Mouse (Mus musculus) heart, embryonic 11.5 days (tissue): Measurements from ENCODE around the gene Akap1. TPM values are rescaled to one million over a fixed set of nuclear protein-coding genes. Genes with fewer than 3 reads are reported as not detected.
A peak's percentile ranks its signal among the peaks of the same experiment; 100 is the strongest.

ENCODE experiments used
- ATAC-seq: fragments of 200-750 bp; cut with Nextera tagmentation; replicated peaks from 2 replicates; pipeline ENCODE4 v1.8.0; 2017; ENCODE audit warnings: moderate library complexity; ENCODE audit not compliant: insufficient number of reproducible peaks, low FRiP score, low TSS enrichment
- H3K27ac ChIP-seq: fragments of 300-500 bp; sonication (generic); 2 replicates; pipeline ENCODE4 v1.5.1; 2014; ENCODE audit warnings: mild to moderate bottlenecking, low read depth, low read length
- H3K27me3 ChIP-seq: fragments of 300-500 bp; sonication (generic); 2 replicates; pipeline ENCODE4 v1.6.1; 2014; ENCODE audit warnings: mild to moderate bottlenecking, low read length, mixed read lengths; ENCODE audit not compliant: control insufficient read depth, insufficient read depth
- H3K36me3 ChIP-seq: fragments of 300-500 bp; sonication (generic); 2 replicates; pipeline ENCODE4 v1.6.1; 2014; ENCODE audit warnings: mild to moderate bottlenecking, low read length, moderate library complexity, mixed read lengths; ENCODE audit not compliant: control insufficient read depth, insufficient read depth
- H3K4me1 ChIP-seq: fragments of 300-500 bp; sonication (generic); 2 replicates; pipeline ENCODE4 v1.6.1; 2014; ENCODE audit warnings: low read length; ENCODE audit not compliant: control insufficient read depth, insufficient read depth
- H3K4me2 ChIP-seq: fragments of 300-500 bp; sonication (generic); 2 replicates; pipeline ENCODE4 v1.6.1; 2014; ENCODE audit warnings: mild to moderate bottlenecking, moderate library complexity
- H3K4me3 ChIP-seq: fragments of 300-500 bp; sonication (generic); 2 replicates; pipeline ENCODE4 v1.5.1; 2014; ENCODE audit warnings: low read depth, low read length
- H3K9ac ChIP-seq: fragments of 300-500 bp; sonication (generic); 2 replicates; pipeline ENCODE4 v1.6.1; 2014; ENCODE audit warnings: mild to moderate bottlenecking, low read depth, low read length, moderate library complexity
- H3K9me3 ChIP-seq: fragments of 300-500 bp; sonication (generic); replicated peaks from 2 replicates; pipeline ENCODE4 v1.6.1; 2016; ENCODE audit warnings: low read length; ENCODE audit not compliant: control insufficient read depth
- WGBS: fragments of 180-500 bp; shearing (Covaris S2); extraction: QIAGEN DNeasy Blood & Tissue Kit; methylation state at CpG from one replicate; pipeline ENCODE4 v1.1.7; 2014; ENCODE audit not compliant: insufficient replicate concordance; 5-methylcytosine and 5-hydroxymethylcytosine counted together
- polyA plus RNA-seq: library from polyadenylated mRNA; unstranded; fragments of >200 nt; fragmentation: Nextera tagmentation; extraction: Ambion mirVana; gene quantifications from 2 replicates; pipeline ENCODE4 v1.2.1, GENCODE M21; 2014

Gene Akap1
- polyA plus RNA-seq, 1 experiment from 2014 or later, result 24.7 TPM

DNA sequence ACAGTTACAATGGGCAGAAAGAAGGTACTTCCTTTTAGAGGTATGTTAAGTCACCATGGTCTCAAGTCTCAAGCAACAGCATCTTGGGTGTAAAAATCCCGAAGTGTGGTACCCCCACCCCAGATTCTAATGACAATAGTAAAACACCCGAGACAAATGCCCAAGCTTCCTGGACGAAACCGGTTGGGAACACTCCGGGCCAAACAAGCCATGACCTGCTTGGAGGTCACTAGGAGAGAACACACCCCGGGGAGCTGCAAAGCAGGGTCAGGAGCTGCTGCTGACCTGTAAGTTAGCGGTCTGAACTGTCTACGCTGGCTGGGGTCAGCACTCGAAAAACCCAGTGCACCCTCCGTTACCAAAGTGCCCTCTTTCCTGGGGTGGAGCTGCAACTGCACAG lies 21.1 kb downstream of the Akap1 start:
- Histone ChIP-seq H3K9me3 (no peaks in the 10 kb centered on the region), H3K9ac (no peak overlapping the region), H3K36me3 (peaks cover 5% of the 10 kb centered on the region), H3K4me2 (no peak overlapping the region), H3K4me3 (no peak overlapping the region), H3K27me3 (no peaks in the 10 kb centered on the region), H3K27ac (no peak overlapping the region), H3K4me1 (peaks cover 30% of the 10 kb centered on the region)
- 86% methylated on average over 10 of the region's 10 CpGs for WGBS
- ATAC-seq, result no peak

DNA sequence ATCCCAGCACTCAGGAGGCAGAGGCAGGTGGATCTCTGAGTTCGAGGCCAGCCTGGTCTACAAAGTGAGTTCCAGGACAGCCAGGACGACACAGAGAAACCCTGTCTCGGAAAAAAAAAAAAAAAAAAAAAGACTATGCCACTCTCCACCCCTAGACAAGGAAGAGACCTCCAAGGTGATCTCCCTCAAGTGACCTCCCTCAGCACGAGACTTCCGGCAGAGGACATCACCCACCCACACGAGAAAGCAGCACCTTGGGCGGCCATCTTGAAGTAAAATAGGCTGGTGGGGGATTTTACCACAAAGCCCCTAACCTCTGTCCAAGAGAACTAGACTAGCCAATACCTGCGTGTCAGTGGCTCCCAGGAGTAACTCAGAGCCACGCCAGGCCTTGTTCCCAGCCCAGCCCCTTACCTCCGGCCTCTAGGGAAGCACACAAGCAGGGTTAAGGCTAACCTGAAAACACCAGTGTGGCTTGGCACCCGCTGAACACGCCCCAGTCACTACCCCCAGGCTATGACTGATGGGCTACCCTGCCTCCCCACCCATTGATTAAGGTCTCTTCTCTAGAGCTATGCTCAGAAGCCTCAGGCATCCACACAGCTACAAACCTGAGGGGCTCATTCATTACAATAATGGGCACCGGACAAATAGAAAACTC lies 21.9 kb downstream of the Akap1 start:
- H3K27me3 ChIP-seq, result no peaks in the 10 kb centered on the region
- no peak overlapping the region for H3K4me3 ChIP-seq
- ATAC-seq, result no peak
- 90% methylated on average over 13 of the region's 13 CpGs for WGBS
- H3K36me3 ChIP-seq, result peaks cover 11% of the 10 kb centered on the region
- H3K27ac ChIP-seq, result no peak overlapping the region
- H3K4me2 ChIP-seq, result no peak overlapping the region
- peaks cover 26% of the 10 kb centered on the region for H3K4me1 ChIP-seq
- H3K9me3 ChIP-seq, result no peaks in the 10 kb centered on the region
- no peak overlapping the region for H3K9ac ChIP-seq

DNA sequence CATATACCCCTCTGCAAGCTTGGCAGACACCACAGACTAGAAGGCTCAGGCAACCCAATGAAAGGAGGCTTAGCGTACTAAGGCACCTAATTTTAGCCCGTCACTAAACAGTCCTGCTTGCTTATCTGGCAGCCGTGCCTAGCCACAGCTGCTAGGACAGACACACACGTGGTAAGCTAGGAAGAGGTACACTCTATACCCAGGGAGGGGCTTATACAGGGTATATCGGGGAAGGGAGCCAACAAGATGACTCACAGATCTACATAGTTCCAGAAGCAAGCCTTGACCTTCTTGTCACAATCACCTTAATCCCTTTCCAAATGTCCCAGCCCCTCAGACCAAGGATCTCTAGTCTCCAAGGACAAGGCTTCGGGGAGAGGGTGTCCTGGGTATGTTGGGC lies 23.0 kb downstream of the Akap1 start:
- Histone ChIP-seq H3K4me3 (no peak overlapping the region), H3K4me1 (peaks cover 26% of the 10 kb centered on the region)
- ATAC-seq, result peak; percentile 29

DNA sequence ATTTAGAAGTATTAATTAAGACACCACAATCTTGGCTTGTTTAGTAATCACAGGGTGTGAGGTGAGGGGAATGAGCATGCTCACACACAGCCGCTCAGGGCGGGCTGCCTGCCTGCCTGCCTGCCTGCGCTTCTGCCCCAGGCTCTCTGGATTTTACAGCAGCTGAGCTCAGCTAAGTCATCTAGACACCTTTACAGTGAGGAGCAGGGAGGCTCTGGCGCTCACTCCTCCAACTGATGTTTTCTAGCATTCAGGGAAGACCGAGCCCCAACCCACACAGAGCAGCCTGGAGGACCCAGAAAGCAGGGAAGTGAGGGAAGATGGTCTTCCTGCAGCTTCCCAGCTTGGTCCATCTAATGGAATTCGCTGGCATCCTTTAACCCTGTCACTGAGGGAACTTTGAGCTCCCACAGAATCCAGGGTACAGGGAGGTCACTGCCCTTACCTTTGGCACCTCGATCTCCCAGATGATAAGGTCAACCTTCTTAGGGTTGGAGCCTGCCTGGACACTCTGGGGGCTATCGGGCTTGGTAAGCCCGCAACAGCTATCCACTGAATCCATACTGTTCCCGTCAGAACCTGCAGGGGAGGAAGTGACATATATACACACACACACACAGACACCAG lies 23.5 kb downstream of the Akap1 start:
- Histone ChIP-seq H3K9me3 (no peaks in the 10 kb centered on the region), H3K27ac (peak overlapping the region; percentile 81), H3K27me3 (no peaks in the 10 kb centered on the region), H3K9ac (peak overlapping the region; percentile 58), H3K4me3 (no peak overlapping the region), H3K4me1 (peaks cover 26% of the 10 kb centered on the region), H3K4me2 (peak overlapping the region; percentile 48), H3K36me3 (peaks cover 11% of the 10 kb centered on the region)
- ATAC-seq, result no peak
- WGBS, result 62% methylated on average over 10 of the region's 10 CpGs

More for the DNA sequence above, 23.0 kb downstream of the Akap1 start:
- Histone ChIP-seq H3K36me3 (peaks cover 11% of the 10 kb centered on the region), H3K4me2 (peak overlapping the region; percentile 48), H3K27me3 (no peaks in the 10 kb centered on the region), H3K27ac (peak overlapping the region; percentile 81), H3K9me3 (no peaks in the 10 kb centered on the region), H3K9ac (no peak overlapping the region; the same call in 1 of the 2 replicates)
- WGBS, result 29% methylated on average over 6 of the region's 6 CpGs

DNA sequence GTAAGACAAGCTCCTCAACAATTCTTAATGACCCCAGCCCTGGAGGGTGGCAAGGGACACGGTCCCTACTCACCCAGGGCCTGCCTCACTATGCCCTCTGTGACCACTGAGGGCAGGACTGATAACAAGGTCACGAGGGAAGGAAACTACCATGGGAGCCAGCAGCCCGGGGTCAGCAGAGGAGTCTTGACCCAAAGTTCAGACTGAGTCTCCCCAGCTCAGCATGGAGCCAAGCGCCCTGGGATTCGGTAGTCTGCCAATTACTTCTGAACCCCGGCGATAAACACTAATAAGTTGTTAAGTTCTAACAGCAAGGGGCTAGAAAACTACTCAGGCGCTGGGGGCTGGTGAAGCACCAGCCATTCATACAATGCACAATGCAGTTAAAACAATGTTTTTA lies 24.1 kb downstream of the Akap1 start:
- H3K4me2 ChIP-seq, result no peak overlapping the region; the same call in 1 of the 2 replicates
- 67% methylated on average over 8 of the region's 8 CpGs for WGBS
- H3K9me3 ChIP-seq, result no peaks in the 10 kb centered on the region
- H3K4me3 ChIP-seq, result no peak overlapping the region
- peak overlapping the region; percentile 81; the same call in 1 of the 2 replicates for H3K27ac ChIP-seq
- H3K9ac ChIP-seq, result peak overlapping the region; percentile 16; the same call in 1 of the 2 replicates
- peaks cover 26% of the 10 kb centered on the region for H3K4me1 ChIP-seq
- no peak for ATAC-seq
- H3K36me3 ChIP-seq, result peaks cover 11% of the 10 kb centered on the region
- no peaks in the 10 kb centered on the region for H3K27me3 ChIP-seq

DNA sequence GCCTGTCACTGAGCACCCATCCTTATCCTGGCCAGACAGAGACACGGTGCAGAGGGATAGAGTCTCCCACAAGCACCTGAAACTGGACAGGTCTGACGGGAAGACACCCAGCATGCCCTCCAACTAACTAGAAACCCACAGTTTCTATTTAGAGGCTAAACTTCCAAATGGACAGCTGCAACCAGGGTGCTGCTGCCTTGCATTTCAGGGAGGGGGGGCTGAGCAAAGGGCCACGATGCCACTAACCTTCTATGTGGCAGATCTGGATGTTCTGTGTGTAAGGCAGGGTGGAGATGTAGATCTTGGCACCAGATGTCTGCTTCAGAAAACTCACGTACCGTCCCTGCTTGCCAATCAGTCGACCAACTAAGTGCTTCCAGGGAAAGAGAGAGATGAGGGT lies 25.0 kb downstream of the Akap1 start:
- H3K4me3 ChIP-seq, result no peak overlapping the region
- peaks cover 24% of the 10 kb centered on the region for H3K4me1 ChIP-seq
- H3K9me3 ChIP-seq, result no peaks in the 10 kb centered on the region
- no peak overlapping the region for H3K9ac ChIP-seq
- ATAC-seq, result no peak
- no peak overlapping the region for H3K4me2 ChIP-seq
- peaks cover 11% of the 10 kb centered on the region for H3K36me3 ChIP-seq
- WGBS, result 87% methylated on average over 6 of the region's 6 CpGs
- H3K27me3 ChIP-seq, result no peaks in the 10 kb centered on the region
- H3K27ac ChIP-seq, result no peak overlapping the region

DNA sequence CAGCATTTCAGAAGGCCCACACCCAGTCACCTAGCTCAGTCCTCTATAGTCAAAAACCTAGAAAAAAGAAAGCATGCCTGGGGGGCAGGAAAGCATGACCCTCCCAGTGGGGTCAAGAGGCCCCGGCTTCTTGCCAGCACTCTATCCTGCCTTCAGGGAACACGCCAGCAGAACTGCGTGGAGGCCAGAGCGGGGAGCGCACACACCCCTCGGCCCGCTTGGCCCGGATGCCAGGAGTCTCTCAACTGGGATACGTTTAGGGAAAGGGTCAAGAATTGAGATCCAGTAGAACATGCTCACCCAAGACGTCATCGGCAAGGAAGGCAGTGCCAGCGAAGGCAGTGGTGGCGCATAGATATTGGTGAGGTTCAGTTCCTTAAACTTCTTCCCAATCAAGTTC lies 25.8 kb downstream of the Akap1 start:
- H3K36me3 ChIP-seq, result peaks cover 17% of the 10 kb centered on the region
- ATAC-seq, result no peak
- 89% methylated on average over 13 of the region's 13 CpGs for WGBS
- H3K9ac ChIP-seq, result no peak overlapping the region
- no peak overlapping the region for H3K27ac ChIP-seq
- H3K4me1 ChIP-seq, result peaks cover 23% of the 10 kb centered on the region
- H3K4me3 ChIP-seq, result no peak overlapping the region
- no peaks in the 10 kb centered on the region for H3K27me3 ChIP-seq
- H3K9me3 ChIP-seq, result no peaks in the 10 kb centered on the region
- no peak overlapping the region for H3K4me2 ChIP-seq

DNA sequence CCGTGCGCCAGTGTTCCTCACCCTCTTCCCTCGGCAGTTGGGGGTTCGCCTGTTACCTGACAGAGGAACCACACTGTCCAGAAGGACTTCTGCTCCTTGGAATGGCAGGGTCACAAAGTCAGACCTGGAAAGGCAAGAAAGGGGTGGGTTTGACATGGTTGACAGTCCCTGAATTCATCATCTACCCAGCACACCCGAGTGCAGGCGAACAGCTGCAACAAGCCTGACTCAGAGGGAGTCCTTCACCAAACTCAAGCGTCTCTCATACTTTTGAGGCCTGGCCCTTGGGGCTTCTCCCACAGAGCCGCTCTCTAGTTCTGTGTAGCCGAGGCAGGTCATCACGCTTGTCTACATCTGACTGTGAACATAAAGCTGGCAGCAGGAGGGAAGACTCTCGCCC lies 29.8 kb downstream of the Akap1 start:
- Histone ChIP-seq H3K4me3 (no peak overlapping the region), H3K27ac (no peak overlapping the region), H3K27me3 (no peaks in the 10 kb centered on the region), H3K36me3 (peaks cover 27% of the 10 kb centered on the region), H3K4me2 (no peak overlapping the region), H3K4me1 (no peaks in the 10 kb centered on the region; the same call in 1 of the 2 replicates), H3K9ac (no peak overlapping the region), H3K9me3 (no peaks in the 10 kb centered on the region)
- ATAC-seq, result no peak
- WGBS, result 88% methylated on average over 11 of the region's 11 CpGs

DNA sequence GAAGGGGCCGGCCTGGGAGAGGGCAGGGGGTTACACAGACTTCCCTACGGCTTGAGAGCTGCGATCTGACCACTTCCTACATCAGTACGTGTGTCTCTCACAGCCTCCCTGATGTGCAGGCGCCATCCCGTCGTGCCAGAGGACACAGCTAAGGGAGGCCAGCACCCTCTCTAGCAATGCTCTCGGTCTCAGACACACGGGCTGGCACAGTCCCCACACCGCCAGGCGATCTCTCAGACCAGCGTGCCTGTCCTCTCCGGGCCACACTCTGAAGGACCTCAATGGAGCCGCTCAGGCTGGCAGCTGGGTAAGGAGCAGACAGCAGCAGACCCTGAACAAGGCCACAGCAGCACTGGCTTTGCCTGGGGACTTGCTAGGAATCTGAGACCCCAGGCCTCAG lies 30.3 kb downstream of the Akap1 start:
- Histone ChIP-seq H3K4me1 (no peaks in the 10 kb centered on the region), H3K36me3 (peaks cover 27% of the 10 kb centered on the region), H3K4me2 (no peak overlapping the region), H3K9ac (no peak overlapping the region), H3K27ac (no peak overlapping the region), H3K4me3 (no peak overlapping the region), H3K9me3 (no peaks in the 10 kb centered on the region), H3K27me3 (no peaks in the 10 kb centered on the region)
- WGBS, result 89% methylated on average over 14 of the region's 14 CpGs
- no peak for ATAC-seq
